Mouse (Mus musculus) gastrocnemius, adult 2 months (tissue): ENCODE results near the gene Ndufaf8. TPM values are rescaled to one million over a fixed set of nuclear protein-coding genes. Genes with fewer than 3 reads are reported as not detected.

ENCODE experiments used
- DNase-seq: peaks from one replicate; pipeline ENCODE4 v3.0.0; 2022
- H3K27ac ChIP-seq: fragments of 200-600 bp; 2 replicates; pipeline ENCODE4 v1.8.1; 2022; ENCODE audit warnings: mild to moderate bottlenecking
- H3K4me3 ChIP-seq: fragments of 200-600 bp; 2 replicates; pipeline ENCODE4 v1.8.1; 2022; ENCODE audit warnings: mild to moderate bottlenecking, moderate library complexity
- CTCF ChIP-seq: fragments of 200-600 bp; IDR thresholded peaks from 2 replicates; pipeline ENCODE4 v1.8.1; 2022; ENCODE audit warnings: antibody characterized with exemption, mild to moderate bottlenecking, moderate library complexity
- intact Hi-C: fragments of 180-260 bp; cut with DNase I; formaldehyde crosslinking; loops from one replicate; pipeline ENCODE4 v1.15.1; 2025
- long read RNA-seq, 2 experiments: library from polyadenylated mRNA; stranded (forward); transcript quantifications; one replicate each; pipeline ENCODE4 v2.0.0; 2021
- total RNA-seq, 2 experiments: library from RNA; stranded (reverse); gene quantifications; 2 replicates each; pipeline ENCODE4 v1.2.3; 2021

The Ndufaf8 gene
- 10 to 100 TPM; 38.3 to 43.3 TPM for total RNA-seq
- long read RNA-seq, experiment 1, transcript Ndufaf8-201 (3 exons, 781 nt): major isoform, 32 of 38 reads
- long read RNA-seq, experiment 1, partial matches to known transcripts: 0 of 38 reads
- long read RNA-seq, experiment 1, other reads (novel, unspliced or antisense): 6 of 38 reads
- long read RNA-seq, experiment 2, transcript Ndufaf8-201 (3 exons, 781 nt): major isoform, 34 of 42 reads
- long read RNA-seq, experiment 2, partial matches to known transcripts: 0 of 42 reads
- long read RNA-seq, experiment 2, other reads (novel, unspliced or antisense): 8 of 42 reads

DNA sequence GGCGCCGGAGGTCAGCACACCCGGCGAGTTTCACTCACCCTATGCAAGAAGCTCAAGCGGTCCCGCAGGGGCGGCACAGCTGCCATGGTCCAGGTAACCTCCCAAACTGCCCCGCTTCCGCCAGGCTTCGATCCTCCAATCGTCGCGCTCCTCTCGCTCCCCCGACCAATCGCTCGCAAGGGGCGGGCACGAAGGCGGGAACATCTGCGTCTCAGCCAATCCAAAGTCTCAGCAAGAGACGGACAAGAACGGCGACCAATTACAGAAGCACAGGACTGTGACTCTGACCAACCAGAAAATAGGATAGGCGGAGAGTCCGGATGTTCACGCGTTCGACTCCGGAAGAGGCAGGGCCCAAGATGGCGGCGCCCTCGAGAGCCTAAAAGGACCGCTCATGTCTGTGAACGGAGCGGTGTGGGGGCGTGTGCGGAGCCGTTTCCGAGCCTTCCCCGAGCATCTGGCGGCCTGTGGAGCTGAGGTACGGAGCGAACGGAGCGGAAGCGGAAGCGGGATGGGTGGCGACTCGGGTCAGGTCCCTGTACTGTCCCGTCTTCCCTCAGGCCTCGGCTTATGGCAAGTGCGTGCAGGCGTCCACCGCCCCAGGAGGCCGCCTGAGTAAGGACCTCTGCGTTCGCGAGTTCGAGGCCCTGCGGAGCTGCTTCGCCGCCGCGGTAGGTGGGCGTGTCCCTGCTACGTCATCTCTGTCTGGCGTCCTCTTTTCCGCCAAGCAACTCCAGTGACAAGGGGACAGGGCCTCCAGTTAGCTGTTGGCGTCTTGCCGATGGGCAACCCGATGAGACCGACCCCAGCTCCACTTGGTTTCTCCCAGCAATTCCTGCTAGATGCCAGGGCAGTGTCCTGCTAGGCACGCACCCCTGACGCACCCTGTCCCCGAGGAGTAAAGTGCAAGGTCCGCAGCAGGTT lies at the start of gene Ndufaf8, which contains the start of gene Tepsin:
Gene Ndufaf8, plus strand, starts transcription at position 341 of the 924 bp plus-strand sequence.
Gene Tepsin, minus strand, starts transcription at position 144 of the 924 bp plus-strand sequence.
- TF ChIP-seq CTCF: no peak
- peak; percentile 97 for DNase-seq
- H3K4me3 ChIP-seq: peak within 1 kb of the TSS; percentile 97
- H3K27ac ChIP-seq: peak within 1 kb of the TSS; percentile 96
- intact Hi-C loops: no loop called here

DNA sequence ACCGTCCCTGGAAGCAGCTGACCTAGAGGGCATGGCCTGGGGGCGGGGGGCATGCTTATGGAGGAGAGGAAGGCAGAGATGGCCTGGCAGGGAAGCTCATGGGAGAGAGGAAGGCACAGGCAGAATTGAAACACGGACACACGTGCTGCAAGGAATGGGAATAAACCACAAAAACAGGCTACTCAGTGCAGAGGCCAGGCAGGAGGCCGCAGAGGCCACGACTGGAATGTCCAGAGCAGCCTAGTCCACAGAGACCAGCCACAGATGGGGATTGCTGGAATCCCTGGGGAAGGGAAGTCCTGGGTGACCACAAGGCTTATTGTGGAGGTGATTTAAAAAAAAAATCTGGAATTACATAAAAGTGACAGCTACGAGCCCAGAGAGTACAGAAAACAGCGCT lies 49.7 kb upstream of the Ndufaf8 start:
- intact Hi-C loops: no loop called here
- Histone ChIP-seq H3K27ac (peak overlapping the region; percentile 38), H3K4me3 (no peak overlapping the region)
- DNase-seq: peak; percentile 44
- no peak for TF ChIP-seq CTCF

DNA sequence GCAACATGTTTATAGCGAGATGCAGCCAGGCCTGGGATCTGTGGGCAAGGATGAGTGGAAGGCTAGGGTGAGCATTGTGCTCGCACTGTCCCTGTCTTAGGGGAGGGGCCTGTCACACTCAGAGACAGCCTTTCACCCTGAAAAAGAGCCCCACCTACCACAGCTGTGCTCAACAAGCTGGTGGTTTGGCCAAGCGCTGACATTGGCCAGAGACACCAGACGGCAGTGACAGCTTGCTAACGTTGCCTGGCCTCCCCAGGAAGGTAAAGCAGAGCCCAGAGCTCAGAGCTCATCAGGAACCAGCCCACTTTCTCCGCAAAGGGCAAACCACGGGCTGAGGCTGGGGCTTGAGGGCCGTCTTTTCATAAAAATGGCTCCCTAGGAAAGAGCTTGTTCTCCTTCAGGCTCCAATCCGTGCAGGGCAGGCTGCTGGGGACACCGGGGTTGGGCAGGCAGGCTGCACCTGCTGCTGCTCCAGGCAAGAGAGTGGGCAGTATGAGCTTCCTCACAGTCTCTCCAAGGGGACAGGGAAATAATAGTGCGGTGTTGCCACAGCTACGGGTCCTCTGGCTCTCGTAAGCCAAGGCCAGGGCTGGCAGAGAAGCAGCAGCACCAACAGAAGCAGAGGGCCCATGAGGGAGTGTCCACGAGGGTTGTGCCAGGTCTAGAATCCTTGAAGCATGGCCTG lies 47.5 kb upstream of the Ndufaf8 start:
- Histone ChIP-seq H3K27ac (peak overlapping the region; percentile 51; the same call in 1 of the 2 replicates), H3K4me3 (no peak overlapping the region)
- DNase-seq: no peak
- intact Hi-C loops: no loop called here
- TF ChIP-seq CTCF: no peak

DNA sequence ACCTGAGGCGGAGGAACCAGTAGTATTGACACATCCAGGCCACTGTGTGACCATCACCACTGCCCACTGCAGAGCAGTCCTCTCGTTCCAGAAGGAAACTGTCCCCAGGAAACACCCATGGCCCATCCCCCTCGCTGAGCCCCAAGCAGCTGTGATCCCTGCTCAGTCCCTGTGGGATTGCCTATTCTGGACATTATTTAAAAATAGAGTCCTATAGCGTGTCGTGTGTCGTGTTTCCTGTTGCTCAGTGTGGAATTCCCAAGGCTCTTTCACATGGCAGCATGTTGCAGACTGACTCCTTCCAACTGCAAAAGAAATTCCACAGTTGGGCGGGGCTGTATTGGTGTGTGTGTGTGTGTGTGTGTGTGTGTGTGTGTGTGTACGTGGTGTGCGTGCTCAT lies 46.5 kb upstream of the Ndufaf8 start:
- peak; percentile 53 for DNase-seq
- intact Hi-C loops: loop anchor here (2.0 kb wide), 1 partner anchor 49 kb away; no protein-coding TSS in a partner anchor

DNA sequence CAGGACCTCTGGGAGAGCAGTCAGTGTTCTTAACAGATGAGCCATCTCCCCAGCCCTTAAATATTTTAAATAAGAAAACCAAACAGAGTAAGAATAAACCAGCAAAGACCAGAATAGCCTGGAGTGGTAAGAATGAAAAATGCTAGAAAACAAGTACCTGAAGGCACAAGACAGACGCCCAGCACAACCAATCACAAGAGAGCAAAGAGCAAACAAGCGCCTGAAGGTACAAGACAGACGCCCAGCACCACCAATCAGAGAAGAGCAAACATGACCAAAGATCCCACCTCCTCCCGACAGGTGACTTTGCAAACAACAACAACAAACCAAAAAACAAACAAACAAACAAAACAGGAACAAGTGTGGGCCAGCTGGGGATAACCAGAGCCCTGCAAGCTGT lies 44.9 kb upstream of the Ndufaf8 start:
- TF ChIP-seq CTCF: no peak
- intact Hi-C loops: loop anchor here (2.0 kb wide), 1 partner anchor 51 kb away; no protein-coding TSS in a partner anchor
- DNase-seq: no peak
- H3K4me3 ChIP-seq: no peak overlapping the region
- no peak overlapping the region for H3K27ac ChIP-seq

More for the DNA sequence above, 46.5 kb upstream of the Ndufaf8 start:
- no peak overlapping the region for H3K4me3 ChIP-seq
- TF ChIP-seq CTCF: no peak
- peak overlapping the region; percentile 51; the same call in 1 of the 2 replicates for H3K27ac ChIP-seq

DNA sequence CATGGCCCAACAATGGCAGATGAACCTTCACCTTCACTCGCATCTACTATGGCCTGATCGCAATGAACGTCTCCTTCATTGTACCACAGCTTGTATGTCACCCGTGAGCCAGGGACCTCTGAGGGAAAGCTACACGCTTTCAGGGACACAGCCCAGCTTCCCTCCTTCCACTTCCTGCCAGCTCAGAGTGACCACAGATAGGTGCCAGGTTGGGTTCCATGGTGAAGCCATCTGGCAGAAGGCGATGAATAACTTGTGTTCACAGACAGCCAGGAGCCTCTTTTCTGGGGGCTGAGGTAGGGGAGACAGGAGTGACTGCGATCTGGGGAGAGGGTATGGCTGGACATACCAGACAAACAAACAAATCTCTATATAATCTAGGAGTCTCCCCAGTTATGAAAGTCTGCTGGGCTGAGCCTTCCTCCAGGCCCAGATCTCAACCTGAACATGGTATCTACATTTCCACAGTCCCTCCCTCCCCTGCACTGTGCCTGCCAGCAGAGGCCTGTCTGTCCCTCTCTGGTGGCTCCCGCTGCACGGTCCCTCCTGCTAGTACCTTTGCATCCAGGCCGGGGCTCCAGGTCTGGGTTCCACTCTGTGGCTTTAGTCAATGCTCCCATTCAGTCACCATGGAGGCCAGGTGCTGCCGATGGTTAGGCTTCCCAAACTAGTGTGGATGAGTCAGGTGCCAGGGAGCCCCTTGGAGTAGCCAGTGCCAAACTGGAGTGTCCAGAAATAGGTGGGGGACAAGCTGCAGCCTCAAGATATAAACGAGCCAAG lies 42.6 kb upstream of the Ndufaf8 start:
- no peak overlapping the region for H3K4me3 ChIP-seq
- DNase-seq: no peak
- no peak for TF ChIP-seq CTCF
- no peak overlapping the region for H3K27ac ChIP-seq
- intact Hi-C loops: no loop called here

DNA sequence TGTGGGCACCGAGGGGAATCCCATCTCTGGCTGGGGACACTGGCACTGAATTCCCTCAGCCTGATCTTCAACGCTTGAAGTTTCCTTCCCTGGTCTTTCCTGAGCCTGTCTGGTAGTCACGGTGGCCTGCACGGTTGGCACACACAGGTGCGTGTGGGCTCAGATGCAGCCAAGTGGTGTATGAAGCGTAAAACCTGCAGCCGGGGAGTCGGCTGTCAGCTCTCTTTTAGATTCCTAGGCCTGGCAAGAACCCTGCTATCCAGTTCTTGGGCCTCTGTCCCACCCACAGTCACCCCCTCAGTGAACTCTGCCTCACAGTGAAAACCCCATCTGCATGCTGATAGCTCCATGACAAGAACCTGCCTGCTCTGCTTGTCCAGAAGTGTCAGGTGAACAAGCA lies 38.1 kb upstream of the Ndufaf8 start:
- no peak for TF ChIP-seq CTCF
- Histone ChIP-seq H3K27ac (no peak overlapping the region), H3K4me3 (no peak overlapping the region)
- intact Hi-C loops: no loop called here
- DNase-seq: no peak

DNA sequence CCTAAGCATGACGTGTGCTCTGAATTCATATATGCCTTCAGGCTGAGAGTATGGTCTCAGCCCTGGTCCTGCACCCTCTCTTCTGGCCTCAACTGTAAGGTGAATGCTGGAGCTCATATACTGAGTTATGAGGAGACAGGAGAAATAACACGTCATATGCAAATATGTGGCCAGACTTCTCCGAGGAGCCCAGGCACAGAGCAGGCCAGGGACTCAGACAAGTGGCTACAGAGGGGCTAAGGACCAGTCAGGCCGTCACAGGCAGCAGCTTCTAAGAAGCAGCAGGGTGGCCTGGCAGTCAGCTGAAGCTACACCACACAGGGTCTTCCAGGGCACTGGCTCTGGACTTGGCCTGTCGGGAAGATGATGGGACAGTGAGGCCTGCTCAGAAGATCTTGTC lies 35.4 kb upstream of the Ndufaf8 start:
- Histone ChIP-seq H3K27ac (no peak overlapping the region), H3K4me3 (no peak overlapping the region)
- no peak for TF ChIP-seq CTCF
- no peak for DNase-seq
- intact Hi-C loops: no loop called here

DNA sequence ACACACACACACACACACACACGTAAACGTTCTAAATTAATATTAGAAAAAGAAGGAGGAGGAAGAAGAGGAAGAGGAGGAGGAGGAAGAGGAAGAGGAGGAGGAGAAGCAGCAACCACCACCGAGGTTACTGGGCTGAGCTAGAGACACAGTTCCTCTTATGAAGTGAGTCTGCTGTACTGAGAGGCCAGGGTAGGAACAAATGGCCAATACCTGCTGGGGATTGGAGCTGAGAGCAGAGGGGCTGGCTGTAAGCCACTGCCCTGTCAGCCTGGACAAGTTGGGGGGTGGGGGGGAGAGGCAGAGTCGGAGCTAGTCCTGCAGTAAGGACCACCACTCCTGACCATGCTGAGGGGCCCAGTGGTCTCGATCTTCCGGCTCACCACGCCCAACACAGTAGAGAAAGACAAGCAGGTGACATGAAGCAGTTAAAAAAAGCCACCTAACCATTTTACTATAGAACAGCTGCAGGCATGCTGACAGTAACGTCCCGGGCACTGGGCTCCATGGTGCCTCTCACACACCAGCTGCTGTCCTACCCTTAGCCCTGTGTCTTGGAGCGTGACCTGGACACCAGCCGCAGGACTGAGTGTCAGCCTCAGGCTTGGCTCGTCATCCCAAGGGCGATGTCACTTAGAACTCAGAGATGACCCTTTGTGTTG lies 34.6 kb upstream of the Ndufaf8 start:
- no peak for TF ChIP-seq CTCF
- H3K4me3 ChIP-seq: no peak overlapping the region
- no peak for DNase-seq
- intact Hi-C loops: loop anchor here (2.0 kb wide), 1 partner anchor 33 kb away; no protein-coding TSS in a partner anchor
- no peak overlapping the region for H3K27ac ChIP-seq

DNA sequence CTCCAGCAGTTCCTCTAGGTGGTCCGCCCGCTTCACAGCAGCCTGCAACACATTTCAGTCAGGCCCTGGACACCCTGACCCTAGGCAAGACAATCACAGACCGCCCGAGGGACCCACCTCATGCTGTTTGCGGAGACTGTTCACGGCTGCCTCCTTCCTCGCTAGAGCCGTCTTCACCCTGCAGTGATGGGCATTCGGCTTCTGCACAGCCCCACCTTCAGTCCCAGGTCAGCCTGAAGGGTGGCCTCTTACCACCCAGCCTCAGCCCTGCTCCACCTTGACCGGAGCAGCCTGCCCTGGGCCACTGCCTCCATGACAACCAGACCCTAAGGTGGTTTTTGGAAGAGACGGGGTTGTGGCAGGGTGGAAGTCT lies 34.1 kb upstream of the Ndufaf8 start:
- no peak for DNase-seq
- intact Hi-C loops: loop anchor here (1.0 to 2.0 kb wide), 2 partner anchors 34 to 51 kb away; no protein-coding TSS in a partner anchor
- no peak for TF ChIP-seq CTCF
- H3K27ac ChIP-seq: no peak overlapping the region
- no peak overlapping the region for H3K4me3 ChIP-seq

DNA sequence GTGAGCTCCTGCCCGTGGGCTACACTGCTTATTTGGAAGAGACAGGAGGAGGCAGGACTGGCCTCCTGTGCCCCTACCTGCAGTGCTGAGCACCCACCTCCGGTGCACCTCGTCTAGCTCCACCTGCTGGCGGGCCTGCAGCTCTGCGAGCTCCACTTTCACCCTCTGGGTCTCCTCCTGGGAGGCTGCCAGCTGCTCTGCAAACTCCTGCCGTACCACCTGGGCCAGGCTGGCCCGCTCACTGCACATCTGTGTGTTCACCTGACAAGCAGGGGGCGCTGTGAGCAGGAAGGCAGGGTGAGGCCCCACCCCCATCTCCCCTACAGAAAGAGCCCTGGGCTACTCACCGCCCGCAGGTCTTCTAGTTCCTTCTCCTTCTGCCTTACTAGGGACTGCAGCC lies 33.4 kb upstream of the Ndufaf8 start:
- TF ChIP-seq CTCF: peak; percentile 84
- peak; percentile 75 for DNase-seq
- intact Hi-C loops: loop anchor here (1.0 to 2.0 kb wide), 2 partner anchors 34 to 52 kb away; no protein-coding TSS in a partner anchor
- H3K4me3 ChIP-seq: no peak overlapping the region
- no peak overlapping the region for H3K27ac ChIP-seq
